Comparison of ENCODE assay signal across 13 mouse cellular contexts in the genomic region with DNA sequence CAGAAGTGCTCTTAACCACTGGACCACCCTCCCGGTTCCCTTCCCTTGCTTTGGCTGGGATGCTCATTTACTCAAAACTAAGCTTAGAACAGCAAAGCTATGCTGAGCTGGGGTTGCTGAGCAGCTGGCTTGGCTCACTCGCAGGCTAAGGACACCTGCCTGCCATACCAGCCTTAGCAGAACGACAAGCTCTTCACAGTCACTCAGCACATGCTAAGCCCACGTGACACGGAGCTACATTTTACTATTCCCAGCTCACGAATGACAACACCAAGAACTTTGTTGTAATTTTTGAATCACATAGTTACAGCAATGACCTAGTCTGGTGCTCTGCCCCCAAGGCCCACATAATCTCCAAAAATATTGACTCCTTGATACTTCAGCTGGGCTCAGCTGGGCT.
DNase-seq lines count a peak whose midpoint lies in the region; ATAC-seq and TF ChIP-seq lines count a peak whose summit lies in the region.
"Had no signal": no experiment of that assay in that cellular context is flagged by ENCODE, and none has a peak within 500 bp of the region (broad histone marks: within the 10 kb centered on the region; RNA-seq: fewer than 3 reads in every experiment).

No protein-coding gene starts in this region.

- H3K9me3 ChIP-seq in heart, embryonic 13.5 days: no peaks in the 10 kb centered on the region
- no peaks in the 10 kb centered on the region for H3K9me3 ChIP-seq in heart, embryonic 11.5 days (replicated peaks; ENCODE audit: control insufficient read depth, low read length)
- H3K9me3 ChIP-seq in limb, embryonic 14.5 days (ENCODE audit: control insufficient read depth, low read length): no peaks in the 10 kb centered on the region
- no peaks in the 10 kb centered on the region for H3K9me3 ChIP-seq in limb, embryonic 10.5 days (replicated peaks)
- H3K9me3 ChIP-seq in lung, embryonic 16.5 days (ENCODE audit: control insufficient read depth, low read length): no peaks in the 10 kb centered on the region
- H3K9me3 ChIP-seq: midbrain, embryonic 10.5 days had no signal

- WGBS in heart, embryonic 13.5 days: 42% methylated on average over 6 of the region's 6 CpGs
- WGBS in heart, embryonic 11.5 days (ENCODE audit: insufficient replicate concordance): 45% methylated on average over 6 of the region's 6 CpGs
- 81% methylated on average over 6 of the region's 6 CpGs for WGBS in limb, embryonic 14.5 days
- WGBS in limb, embryonic 10.5 days: 89% methylated on average over 6 of the region's 6 CpGs
- 47% methylated on average over 6 of the region's 6 CpGs for WGBS in lung, embryonic 16.5 days

- H3K9ac ChIP-seq in heart, embryonic 13.5 days: no peak overlapping the region
- H3K9ac ChIP-seq in heart, embryonic 11.5 days (ENCODE audit: low read depth, low read length): no peak overlapping the region
- no peak overlapping the region for H3K9ac ChIP-seq in limb, embryonic 14.5 days (ENCODE audit: low read depth, low read length, severe bottlenecking)
- H3K9ac ChIP-seq in lung, embryonic 16.5 days (ENCODE audit: low read length): no peak overlapping the region
- H3K9ac ChIP-seq: hindbrain, embryonic 14.5 days had no signal

- H3K36me3 ChIP-seq in heart, embryonic 13.5 days: no peaks in the 10 kb centered on the region
- no peaks in the 10 kb centered on the region for H3K36me3 ChIP-seq in heart, embryonic 11.5 days (ENCODE audit: control insufficient read depth, insufficient read depth, low read length)
- H3K36me3 ChIP-seq in limb, embryonic 14.5 days (ENCODE audit: control insufficient read depth, insufficient read depth, low read length): no peaks in the 10 kb centered on the region
- no peaks in the 10 kb centered on the region for H3K36me3 ChIP-seq in limb, embryonic 10.5 days
- H3K36me3 ChIP-seq in lung, embryonic 16.5 days (ENCODE audit: control insufficient read depth, insufficient read depth, low read length): no peaks in the 10 kb centered on the region
- H3K36me3 ChIP-seq: midbrain, embryonic 10.5 days had no signal

- no peak for TF ChIP-seq POLR2A in limb, embryonic 14.5 days (IDR thresholded peaks at IDR 0.05; ENCODE audit: borderline replicate concordance, extremely low read depth, insufficient read depth, insufficient read length)

- DNase-seq in limb, embryonic 14.5 days (ENCODE audit: low spot score): no peak
- no peak for DNase-seq in limb, embryonic 10.5 days (ENCODE audit: low spot score)
- peak; percentile 66 for DNase-seq in right cerebral cortex, postnatal 14 days
- no peak for DNase-seq in thymus, postnatal 36 days
- DNase-seq: cerebellum, adult 11-12 months; kidney, adult 18-20 months had no signal

- ATAC-seq in heart, embryonic 13.5 days (ENCODE audit: extremely low read depth, insufficient number of reproducible peaks, low FRiP score, low TSS enrichment): no peak
- no peak for ATAC-seq in heart, embryonic 11.5 days (replicated peaks; ENCODE audit: insufficient number of reproducible peaks, low FRiP score, low TSS enrichment)
- ATAC-seq in limb, embryonic 14.5 days (ENCODE audit: low FRiP score, low read depth): peak; percentile 48
- ATAC-seq in lung, embryonic 16.5 days (ENCODE audit: low read depth): peak; percentile 19; the same call in 1 of the 2 replicates
- ATAC-seq in inflammation-experienced regulatory T-cells, adult 6 months: no peak
- ATAC-seq: forebrain, embryonic 14.5 days had no signal

- H3K4me2 ChIP-seq in heart, embryonic 13.5 days: no peak overlapping the region
- H3K4me2 ChIP-seq in heart, embryonic 11.5 days: no peak overlapping the region; the same call in 1 of the 2 replicates
- no peak overlapping the region for H3K4me2 ChIP-seq in limb, embryonic 14.5 days (replicated peaks; ENCODE audit: low read depth, low read length, severe bottlenecking)
- no peak overlapping the region for H3K4me2 ChIP-seq in lung, embryonic 16.5 days (ENCODE audit: low read depth, low read length)
- H3K4me2 ChIP-seq: hindbrain, embryonic 14.5 days had no signal

- peak overlapping the region; percentile 67 for H3K27ac ChIP-seq in heart, embryonic 13.5 days (replicated peaks)
- no peak overlapping the region for H3K27ac ChIP-seq in heart, embryonic 11.5 days (ENCODE audit: low read depth, low read length)
- no peak overlapping the region for H3K27ac ChIP-seq in limb, embryonic 14.5 days (replicated peaks; ENCODE audit: low read depth, low read length)
- no peak overlapping the region for H3K27ac ChIP-seq in limb, embryonic 10.5 days
- H3K27ac ChIP-seq in lung, embryonic 16.5 days (ENCODE audit: low read length): peak overlapping the region; percentile 94
- H3K27ac ChIP-seq: hindbrain, embryonic 14.5 days; midbrain, embryonic 10.5 days had no signal

- H3K27me3 ChIP-seq in heart, embryonic 13.5 days (replicated peaks): no peaks in the 10 kb centered on the region
- no peaks in the 10 kb centered on the region for H3K27me3 ChIP-seq in heart, embryonic 11.5 days (ENCODE audit: control insufficient read depth, insufficient read depth, low read length)
- H3K27me3 ChIP-seq in limb, embryonic 14.5 days (ENCODE audit: control insufficient read depth, insufficient read depth, low read length): no peaks in the 10 kb centered on the region
- no peaks in the 10 kb centered on the region for H3K27me3 ChIP-seq in limb, embryonic 10.5 days (ENCODE audit: low read depth, poor library complexity, severe bottlenecking)
- H3K27me3 ChIP-seq in lung, embryonic 16.5 days (ENCODE audit: control insufficient read depth, insufficient read depth, low read depth, low read length): no peaks in the 10 kb centered on the region

- no peak overlapping the region for H3K4me3 ChIP-seq in heart, embryonic 13.5 days
- no peak overlapping the region for H3K4me3 ChIP-seq in heart, embryonic 11.5 days (ENCODE audit: low read depth, low read length)
- H3K4me3 ChIP-seq in limb, embryonic 14.5 days (replicated peaks; ENCODE audit: low read length): no peak overlapping the region
- H3K4me3 ChIP-seq in limb, embryonic 10.5 days: no peak overlapping the region
- H3K4me3 ChIP-seq in lung, embryonic 16.5 days (ENCODE audit: low read length): no peak overlapping the region
- H3K4me3 ChIP-seq: midbrain, embryonic 10.5 days had no signal

- H3K4me1 ChIP-seq in heart, embryonic 13.5 days: peaks cover 82% of the 10 kb centered on the region
- peaks cover 64% of the 10 kb centered on the region for H3K4me1 ChIP-seq in heart, embryonic 11.5 days (ENCODE audit: control insufficient read depth, insufficient read depth, low read length)
- H3K4me1 ChIP-seq in limb, embryonic 14.5 days (ENCODE audit: control insufficient read depth, insufficient read depth, low read length): peaks cover 32% of the 10 kb centered on the region
- H3K4me1 ChIP-seq in limb, embryonic 10.5 days: peaks cover 35% of the 10 kb centered on the region
- H3K4me1 ChIP-seq in lung, embryonic 16.5 days (replicated peaks; ENCODE audit: control insufficient read depth, insufficient read depth, low read length): peaks cover 46% of the 10 kb centered on the region

Comparison
In these comparisons a context has a peak if more than half of its experiments do, and no peak if none do; other contexts are left out.
1. H3K27ac ChIP-seq: peak in heart, embryonic 13.5 days (single experiment) and lung, embryonic 16.5 days (single experiment); none in heart, embryonic 11.5 days (single experiment), limb, embryonic 14.5 days (single experiment) and limb, embryonic 10.5 days (single experiment).
2. ATAC-seq: peak in limb, embryonic 14.5 days (single experiment) and lung, embryonic 16.5 days (single experiment); none in heart, embryonic 13.5 days (single experiment), heart, embryonic 11.5 days (single experiment) and inflammation-experienced regulatory T-cells, adult 6 months (single experiment).